Mouse (Mus musculus): ENCODE measurements around the gene Epha7.

DNA sequence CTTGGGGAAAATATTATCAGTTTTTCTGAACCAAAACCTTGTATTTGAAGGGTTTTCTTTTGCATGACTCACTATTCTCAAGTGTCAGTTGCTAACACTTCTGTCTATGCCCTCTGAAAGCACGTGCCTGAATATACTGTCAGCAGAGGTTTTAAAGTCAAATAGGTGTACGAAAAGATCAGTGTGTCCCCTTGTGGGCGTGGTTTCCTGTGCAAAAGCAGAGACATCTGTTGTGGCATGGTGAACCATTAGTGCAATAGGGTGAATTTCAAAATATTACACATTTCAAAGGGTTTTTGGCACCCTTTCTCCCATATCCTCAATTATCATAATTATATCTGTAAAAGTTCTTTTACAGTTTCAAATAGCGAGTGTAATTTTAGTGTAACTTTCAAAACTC lies 120.5 kb downstream of the Epha7 start:
- TF ChIP-seq EP300 (optimal IDR thresholded peaks at IDR 0.05): no peak
- TF ChIP-seq CTCF (IDR thresholded peaks at IDR 0.05; ENCODE audit: low read depth): no peak

Data from stomach, postnatal 0 days (tissue).